Mouse (Mus musculus) intestine, embryonic 15.5 days (tissue): ENCODE results near the gene Psmb8. TPM values are rescaled to one million over a fixed set of nuclear protein-coding genes. Genes with fewer than 3 reads are reported as not detected.

Experiments
- ATAC-seq: fragments of 200-750 bp; cut with Nextera tagmentation; 2 replicates; pipeline ENCODE4 v1.8.0; 2017; ENCODE audit warnings: moderate TSS enrichment, moderate library complexity
- H3K27ac ChIP-seq: fragments of 300-500 bp; sonication (generic); 2 replicates; pipeline ENCODE4 v1.5.1; 2015; ENCODE audit warnings: mild to moderate bottlenecking, inconsistent platforms
- H3K27me3 ChIP-seq: fragments of 300-500 bp; sonication (generic); replicated peaks from 2 replicates; pipeline ENCODE4 v1.6.1; 2015; ENCODE audit warnings: inconsistent platforms
- H3K36me3 ChIP-seq: fragments of 300-500 bp; sonication (generic); 2 replicates; pipeline ENCODE4 v1.6.1; 2015; ENCODE audit warnings: inconsistent platforms
- H3K4me1 ChIP-seq: fragments of 300-500 bp; sonication (generic); replicated peaks from 2 replicates; pipeline ENCODE4 v1.6.1; 2015; ENCODE audit warnings: inconsistent platforms
- H3K4me2 ChIP-seq: fragments of 300-500 bp; sonication (generic); replicated peaks from 2 replicates; pipeline ENCODE4 v1.6.1; 2015; ENCODE audit warnings: mild to moderate bottlenecking, inconsistent platforms
- H3K4me3 ChIP-seq: fragments of 300-500 bp; sonication (generic); replicated peaks from 2 replicates; pipeline ENCODE4 v1.5.1; 2015; ENCODE audit warnings: inconsistent platforms
- H3K9ac ChIP-seq: fragments of 300-500 bp; sonication (generic); 2 replicates; pipeline ENCODE4 v1.6.1; 2015; ENCODE audit warnings: inconsistent platforms
- H3K9me3 ChIP-seq: fragments of 300-500 bp; sonication (generic); 2 replicates; pipeline ENCODE4 v1.6.1; 2016; ENCODE audit warnings: inconsistent platforms
- WGBS: fragments of 180-500 bp; shearing (Covaris S2); methylation state at CpG from one replicate; pipeline ENCODE4 v1.1.7; 2015; 5-methylcytosine and 5-hydroxymethylcytosine counted together
- polyA plus RNA-seq: library from polyadenylated mRNA; unstranded; fragments of >200 nt; fragmentation: Nextera tagmentation; extraction: Ambion mirVana; gene quantifications from 2 replicates; pipeline ENCODE4 v1.2.1, GENCODE M21; 2015

Psmb8 gene
- polyA plus RNA-seq, 1 experiment from 2014 or later: 15.5 TPM

GRCm38 (mm10) chr17:34244656-34245055 lies 47.1 kb downstream of the Psmb8 start:
- Histone ChIP-seq H3K9me3 (no peaks in the 10 kb centered on the region), H3K27me3 (no peaks in the 10 kb centered on the region), H3K4me1 (no peaks in the 10 kb centered on the region), H3K36me3 (no peaks in the 10 kb centered on the region), H3K9ac (no peak overlapping the region), H3K27ac (no peak overlapping the region), H3K4me3 (no peak overlapping the region), H3K4me2 (no peak overlapping the region)
- ATAC-seq: no peak
- WGBS: 75% methylated on average over 4 of the region's 4 CpGs

- Histone ChIP-seq H3K9ac (0 out of 2 replicates have a peak overlapping the region, but pooled peaks have one; percentile 13), H3K4me1 (no peaks in the 10 kb centered on the region), H3K36me3 (no peaks in the 10 kb centered on the region), H3K4me2 (no peak overlapping the region), H3K4me3 (no peak overlapping the region), H3K27me3 (no peaks in the 10 kb centered on the region), H3K9me3 (no peaks in the 10 kb centered on the region), H3K27ac (no peak overlapping the region)
- ATAC-seq: no peak
- 89% methylated on average over 3 of the region's 3 CpGs for WGBS
Observed at GRCm38 (mm10) chr17:34247047-34247446, 49.5 kb downstream of the Psmb8 start.

GRCm38 (mm10) chr17:34248764-34249163 lies 51.2 kb downstream of the Psmb8 start:
- H3K27ac ChIP-seq: no peak overlapping the region
- no peaks in the 10 kb centered on the region for H3K9me3 ChIP-seq
- no peaks in the 10 kb centered on the region for H3K36me3 ChIP-seq
- no peaks in the 10 kb centered on the region for H3K27me3 ChIP-seq
- H3K4me1 ChIP-seq: no peaks in the 10 kb centered on the region
- no peak overlapping the region for H3K4me3 ChIP-seq
- no peak overlapping the region for H3K9ac ChIP-seq
- no peak for ATAC-seq
- 55% methylated on average over 2 of the region's 2 CpGs for WGBS
- no peak overlapping the region for H3K4me2 ChIP-seq

GRCm38 (mm10) chr17:34249361-34249760 lies 51.8 kb downstream of the Psmb8 start:
- H3K4me3 ChIP-seq: no peak overlapping the region
- no peak overlapping the region for H3K27ac ChIP-seq
- 40% methylated on average over 3 of the region's 3 CpGs for WGBS
- H3K9me3 ChIP-seq: no peaks in the 10 kb centered on the region
- H3K4me2 ChIP-seq: no peak overlapping the region
- no peaks in the 10 kb centered on the region for H3K4me1 ChIP-seq
- H3K9ac ChIP-seq: no peak overlapping the region
- no peak for ATAC-seq
- H3K36me3 ChIP-seq: no peaks in the 10 kb centered on the region
- no peaks in the 10 kb centered on the region for H3K27me3 ChIP-seq

- H3K27me3 ChIP-seq: no peaks in the 10 kb centered on the region
- H3K4me1 ChIP-seq: no peaks in the 10 kb centered on the region
- no peak overlapping the region for H3K4me3 ChIP-seq
- no peak overlapping the region for H3K9ac ChIP-seq
- H3K36me3 ChIP-seq: no peaks in the 10 kb centered on the region
- no peak overlapping the region for H3K4me2 ChIP-seq
- 17% methylated on average over 4 of the region's 4 CpGs for WGBS
- no peak overlapping the region for H3K27ac ChIP-seq
- no peak for ATAC-seq
- H3K9me3 ChIP-seq: no peaks in the 10 kb centered on the region
Observed at GRCm38 (mm10) chr17:34249878-34250277, 52.4 kb downstream of the Psmb8 start.

Other genes starting within 250 kb of the Psmb8 start
- gene B3galt4, start 246.2 kb upstream of the Psmb8 start, polyA plus RNA-seq: 9.8 TPM in 2 replicates
- 44.0 and 47.4 TPM in 2 replicates for gene Vps52, start 241.9 kb upstream of the Psmb8 start, polyA plus RNA-seq
- 1,812 and 1,948 TPM in 2 replicates for gene Rps18, start 241.7 kb upstream of the Psmb8 start, polyA plus RNA-seq
- 190 and 264 TPM in 2 replicates for gene H2-K1, start 197.4 kb upstream of the Psmb8 start, polyA plus RNA-seq
- 16.8 and 18.2 TPM in 2 replicates for gene Ring1, start 173.0 kb upstream of the Psmb8 start, polyA plus RNA-seq
- gene H2-Ke6, start 169.7 kb upstream of the Psmb8 start, polyA plus RNA-seq: 51.5 and 60.9 TPM in 2 replicates
- gene Slc39a7, start 166.0 kb upstream of the Psmb8 start, polyA plus RNA-seq: 151 and 172 TPM in 2 replicates
- gene Rxrb, start 165.9 kb upstream of the Psmb8 start, polyA plus RNA-seq: 41.8 and 45.0 TPM in 2 replicates
- 0.90 and 1.0 TPM in 2 replicates for gene Col11a2, start 158.3 kb upstream of the Psmb8 start, polyA plus RNA-seq
- 0.66 and 0.85 TPM in 2 replicates for gene H2-Oa, start 105.4 kb upstream of the Psmb8 start, polyA plus RNA-seq
- 11.3 and 13.4 TPM in 2 replicates for gene H2-DMa, start 78.2 kb upstream of the Psmb8 start, polyA plus RNA-seq
- gene Brd2, start 75.1 kb upstream of the Psmb8 start, polyA plus RNA-seq: 88.2 and 90.7 TPM in 2 replicates
- 0.68 and 0.83 TPM in 2 replicates for gene H2-DMb2, start 54.4 kb upstream of the Psmb8 start, polyA plus RNA-seq
- gene H2-DMb1, start 44.6 kb upstream of the Psmb8 start, polyA plus RNA-seq: 3.2 TPM in 2 replicates
- 6.2 and 6.9 TPM in 2 replicates for gene Tap1, start 10.2 kb upstream of the Psmb8 start, polyA plus RNA-seq
- 9.3 and 9.4 TPM in 2 replicates for gene Psmb9, start 10.0 kb upstream of the Psmb8 start, polyA plus RNA-seq
- gene Tap2, start 5.8 kb downstream of the Psmb8 start, polyA plus RNA-seq: 5.3 and 5.6 TPM in 2 replicates
- gene H2-Ob, start 41.2 kb downstream of the Psmb8 start, polyA plus RNA-seq: 0.06 and 0.13 TPM in 2 replicates
- gene H2-Ab1, start 60.0 kb downstream of the Psmb8 start, polyA plus RNA-seq: 17.1 and 21.4 TPM in 2 replicates
- 10.2 TPM in 2 replicates for gene H2-Aa, start 90.1 kb downstream of the Psmb8 start, polyA plus RNA-seq
- 6.9 and 7.4 TPM in 2 replicates for gene H2-Eb1, start 108.1 kb downstream of the Psmb8 start, polyA plus RNA-seq
- not detected in 2 replicates for gene H2-Eb2, start 127.9 kb downstream of the Psmb8 start, polyA plus RNA-seq
- gene Btnl2, start 157.1 kb downstream of the Psmb8 start, polyA plus RNA-seq: 3.7 and 5.0 TPM in 2 replicates
- 9.4 and 14.7 TPM in 2 replicates for gene Btnl1, start 179.4 kb downstream of the Psmb8 start, polyA plus RNA-seq
- 0.34 and 0.59 TPM in 2 replicates for gene BC051142, start 201.1 kb downstream of the Psmb8 start, polyA plus RNA-seq